Mouse (Mus musculus): ENCODE data around the gene Adcy1.

- TF ChIP-seq CTCF (IDR thresholded peaks at IDR 0.05; ENCODE audit: borderline replicate concordance, insufficient read depth, low read length) (no peak), POLR2A (IDR thresholded peaks at IDR 0.05; ENCODE audit: low read depth, low read length) (no peak)
Measured at GRCm38 (mm10) chr11:7198006-7198405, 134.7 kb downstream of the Adcy1 start.

All from embryonic fibroblast, embryonic 13.5 days (primary cell).